Mouse (Mus musculus): ENCODE results near the gene Grik4. TPM values are rescaled to one million over a fixed set of nuclear protein-coding genes. Genes with fewer than 3 reads are reported as not detected.

Gene Grik4
- total RNA-seq, 1 experiment from 2014 or later, result not detected

GRCm38 (mm10) chr9:42646821-42647220, 297.5 kb downstream of the Grik4 start:
- no peak for ATAC-seq (ENCODE audit: extremely low read depth, insufficient number of reproducible peaks, low FRiP score, poor library complexity, severe bottlenecking)

- ATAC-seq (ENCODE audit: extremely low read depth, insufficient number of reproducible peaks, low FRiP score, poor library complexity, severe bottlenecking), result no peak
These were observed 299.1 kb downstream of the Grik4 start for GRCm38 (mm10) chr9:42645161-42645560.

GRCm38 (mm10) chr9:42642821-42643220, 301.5 kb downstream of the Grik4 start:
- ATAC-seq (ENCODE audit: extremely low read depth, insufficient number of reproducible peaks, low FRiP score, poor library complexity, severe bottlenecking), result no peak

- no peak for ATAC-seq (ENCODE audit: extremely low read depth, insufficient number of reproducible peaks, low FRiP score, poor library complexity, severe bottlenecking)
These were observed 302.7 kb downstream of the Grik4 start for GRCm38 (mm10) chr9:42641550-42642117.

- ATAC-seq (ENCODE audit: extremely low read depth, insufficient number of reproducible peaks, low FRiP score, poor library complexity, severe bottlenecking), result no peak
These were observed 307.8 kb downstream of the Grik4 start for GRCm38 (mm10) chr9:42636446-42636845.

GRCm38 (mm10) chr9:42631479-42631878, 312.8 kb downstream of the Grik4 start:
- ATAC-seq (ENCODE audit: extremely low read depth, insufficient number of reproducible peaks, low FRiP score, poor library complexity, severe bottlenecking), result no peak

- no peak for ATAC-seq (ENCODE audit: extremely low read depth, insufficient number of reproducible peaks, low FRiP score, poor library complexity, severe bottlenecking)
These were observed 316.7 kb downstream of the Grik4 start for GRCm38 (mm10) chr9:42627634-42628033.

- ATAC-seq (ENCODE audit: extremely low read depth, insufficient number of reproducible peaks, low FRiP score, poor library complexity, severe bottlenecking), result no peak
These were observed 317.1 kb downstream of the Grik4 start for GRCm38 (mm10) chr9:42627146-42627545.

- no peak for ATAC-seq (ENCODE audit: extremely low read depth, insufficient number of reproducible peaks, low FRiP score, poor library complexity, severe bottlenecking)
These were observed 318.0 kb downstream of the Grik4 start for GRCm38 (mm10) chr9:42626226-42626775.

GRCm38 (mm10) chr9:42614409-42614808, 329.9 kb downstream of the Grik4 start:
- no peak for ATAC-seq (ENCODE audit: extremely low read depth, insufficient number of reproducible peaks, low FRiP score, poor library complexity, severe bottlenecking)

GRCm38 (mm10) chr9:42613827-42614226, 330.5 kb downstream of the Grik4 start:
- no peak for ATAC-seq (ENCODE audit: extremely low read depth, insufficient number of reproducible peaks, low FRiP score, poor library complexity, severe bottlenecking)

GRCm38 (mm10) chr9:42612482-42612991, 331.8 kb downstream of the Grik4 start:
- no peak for ATAC-seq (ENCODE audit: extremely low read depth, insufficient number of reproducible peaks, low FRiP score, poor library complexity, severe bottlenecking)

GRCm38 (mm10) chr9:42601445-42601844, 342.8 kb downstream of the Grik4 start:
- no peak for ATAC-seq (ENCODE audit: extremely low read depth, insufficient number of reproducible peaks, low FRiP score, poor library complexity, severe bottlenecking)

GRCm38 (mm10) chr9:42597525-42597924, 346.8 kb downstream of the Grik4 start:
- no peak for ATAC-seq (ENCODE audit: extremely low read depth, insufficient number of reproducible peaks, low FRiP score, poor library complexity, severe bottlenecking)

GRCm38 (mm10) chr9:42578511-42578910, 365.8 kb downstream of the Grik4 start:
- ATAC-seq (ENCODE audit: extremely low read depth, insufficient number of reproducible peaks, low FRiP score, poor library complexity, severe bottlenecking), result no peak

GRCm38 (mm10) chr9:42578106-42578505, 366.2 kb downstream of the Grik4 start:
- ATAC-seq (ENCODE audit: extremely low read depth, insufficient number of reproducible peaks, low FRiP score, poor library complexity, severe bottlenecking), result no peak

- ATAC-seq (ENCODE audit: extremely low read depth, insufficient number of reproducible peaks, low FRiP score, poor library complexity, severe bottlenecking), result no peak
These were observed 370.5 kb downstream of the Grik4 start for GRCm38 (mm10) chr9:42573616-42574350.

- ATAC-seq (ENCODE audit: extremely low read depth, insufficient number of reproducible peaks, low FRiP score, poor library complexity, severe bottlenecking), result no peak
These were observed 371.1 kb downstream of the Grik4 start for GRCm38 (mm10) chr9:42573180-42573579.

GRCm38 (mm10) chr9:42565921-42566320, 378.4 kb downstream of the Grik4 start:
- ATAC-seq (ENCODE audit: extremely low read depth, insufficient number of reproducible peaks, low FRiP score, poor library complexity, severe bottlenecking), result no peak

- no peak for ATAC-seq (ENCODE audit: extremely low read depth, insufficient number of reproducible peaks, low FRiP score, poor library complexity, severe bottlenecking)
These were observed 389.1 kb downstream of the Grik4 start for GRCm38 (mm10) chr9:42555186-42555585.

Data from neutrophil, adult 5-6 weeks (primary cell).